Comparison of ENCODE assay signal across 8 mouse cellular contexts in the genomic region with DNA sequence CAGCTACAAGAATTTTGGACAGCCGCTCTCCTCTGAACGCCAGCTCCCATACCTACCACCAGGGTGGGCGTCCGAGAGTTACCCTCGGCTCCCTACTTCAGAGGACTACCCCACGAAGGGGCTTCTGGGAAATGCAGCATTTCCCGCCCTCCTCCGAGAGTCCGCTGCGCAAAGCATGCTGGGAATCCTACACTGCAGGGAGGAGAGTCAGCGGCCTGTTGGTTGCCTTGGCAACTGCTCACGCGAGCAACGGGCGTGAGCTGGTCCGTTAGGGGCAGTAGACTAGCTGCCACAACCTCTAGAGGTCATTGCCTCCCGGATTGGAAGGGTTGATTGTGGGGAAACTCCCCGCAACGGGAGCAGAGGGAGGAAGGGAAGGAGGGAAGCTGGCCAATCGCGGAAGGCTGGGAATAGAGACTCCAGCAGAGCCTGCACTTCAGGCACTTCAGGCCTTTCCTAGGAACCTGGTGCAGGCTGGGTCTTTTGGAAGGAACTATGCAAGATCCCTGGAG. TPM values are rescaled to one million over a fixed set of nuclear protein-coding genes. Genes with fewer than 3 reads are reported as not detected.
A peak's percentile ranks its signal among the peaks of the same experiment; 100 is the strongest.
DNase-seq lines count a peak whose midpoint lies in the region; ATAC-seq and TF ChIP-seq lines count a peak whose summit lies in the region.

A gene (minus strand): TSS at position 177 of the 512 bp plus-strand sequence.

- peak; percentile 64 for ATAC-seq in Patski
- peak; percentile 92 for ATAC-seq in hindbrain, embryonic 11.5 days (ENCODE audit: low FRiP score)
- ATAC-seq in lung, embryonic 16.5 days (ENCODE audit: low read depth): peak; percentile 89

- peak within 1 kb of the TSS; percentile 62 for H3K4me2 ChIP-seq in hindbrain, embryonic 11.5 days (replicated peaks; ENCODE audit: low read depth, low read length)
- peak within 1 kb of the TSS; percentile 85 for H3K4me2 ChIP-seq in lung, embryonic 16.5 days (ENCODE audit: low read depth, low read length)

- CTCF ChIA-PET in Patski (lab: Charles Lee): interaction anchor here (1.0 to 1.5 kb wide), 3 partner anchors 17 to 73 kb away, joined by 3 to 5 read pairs (median 3); no protein-coding TSS in a partner anchor

- peak within 1 kb of the TSS; percentile 38 for H3K4me3 ChIP-seq in hindbrain, embryonic 11.5 days (ENCODE audit: low read depth, low read length)
- peak within 1 kb of the TSS; percentile 58 for H3K4me3 ChIP-seq in lung, embryonic 16.5 days (ENCODE audit: low read length)
- peak within 1 kb of the TSS; percentile 59 for H3K4me3 ChIP-seq in thymus, adult 2 months (ENCODE audit: control insufficient read depth, insufficient read depth, low read length)

- no peaks in the 10 kb centered on the region for H3K9me3 ChIP-seq in hindbrain, embryonic 11.5 days (ENCODE audit: control insufficient read depth, low read length)
- H3K9me3 ChIP-seq in lung, embryonic 16.5 days (ENCODE audit: control insufficient read depth, low read length): no peaks in the 10 kb centered on the region

- H3K27ac ChIP-seq in hindbrain, embryonic 11.5 days (ENCODE audit: low read depth, low read length): peak within 1 kb of the TSS; percentile 76
- peak within 1 kb of the TSS; percentile 93 for H3K27ac ChIP-seq in lung, embryonic 16.5 days (ENCODE audit: low read length)
- peak within 1 kb of the TSS; percentile 87 for H3K27ac ChIP-seq in thymus, adult 2 months (ENCODE audit: control insufficient read depth, insufficient read depth, low read length)

- in situ Hi-C loops in Patski (cut with MboI; ENCODE audit: low pct_unique_long_range_greater_than_20kb): no loop called here

- WGBS in hindbrain, embryonic 11.5 days: 0% methylated on average over 21 of the region's 21 CpGs
- 0% methylated on average over 21 of the region's 21 CpGs for WGBS in lung, embryonic 16.5 days
- under 1% methylated on average over 21 of the region's 21 CpGs for WGBS in thymus, adult 2 months

- no peaks in the 10 kb centered on the region for H3K27me3 ChIP-seq in Patski
- H3K27me3 ChIP-seq in hindbrain, embryonic 11.5 days (ENCODE audit: control insufficient read depth, insufficient read depth, low read length): peaks cover 11% of the 10 kb centered on the region
- H3K27me3 ChIP-seq in lung, embryonic 16.5 days (ENCODE audit: control insufficient read depth, insufficient read depth, low read depth, low read length): no peaks in the 10 kb centered on the region
- H3K27me3 ChIP-seq in thymus, adult 2 months (ENCODE audit: control insufficient read depth, insufficient read depth, low read length): no peaks in the 10 kb centered on the region

- TF ChIP-seq CTCF in Patski (IDR thresholded peaks at IDR 0.05): peak; percentile 69
- peak; percentile 69; the same call in 1 of the 2 replicates for TF ChIP-seq CTCF in thymus, adult 2 months (IDR thresholded peaks at IDR 0.05; ENCODE audit: borderline replicate concordance, control insufficient read depth, extremely low read depth, insufficient read depth, low read length, poor library complexity)

- no peaks in the 10 kb centered on the region; the same call in none of the 2 replicates for H3K4me1 ChIP-seq in hindbrain, embryonic 11.5 days (replicated peaks; ENCODE audit: control insufficient read depth, insufficient read depth, low read length)
- H3K4me1 ChIP-seq in lung, embryonic 16.5 days (replicated peaks; ENCODE audit: control insufficient read depth, insufficient read depth, low read length): peaks cover 49% of the 10 kb centered on the region
- H3K4me1 ChIP-seq in thymus, adult 2 months (replicated peaks; ENCODE audit: control insufficient read depth, insufficient read depth, low read length): peaks cover 26% of the 10 kb centered on the region

- H3K36me3 ChIP-seq in hindbrain, embryonic 11.5 days (ENCODE audit: control insufficient read depth, insufficient read depth, low read length): no peaks in the 10 kb centered on the region
- H3K36me3 ChIP-seq in lung, embryonic 16.5 days (ENCODE audit: control insufficient read depth, insufficient read depth, low read length): no peaks in the 10 kb centered on the region
- no peaks in the 10 kb centered on the region for H3K36me3 ChIP-seq in thymus, adult 2 months (ENCODE audit: control insufficient read depth, insufficient read depth, low read length)

- POLR2A ChIA-PET in Patski (lab: Charles Lee): interaction anchor here (0.6 to 0.7 kb wide), 2 partner anchors 57 to 73 kb away, joined by 3 to 7 read pairs; a partner anchor contains a TSS

- peak within 1 kb of the TSS; percentile 66 for H3K9ac ChIP-seq in hindbrain, embryonic 11.5 days (ENCODE audit: low read depth, low read length)
- H3K9ac ChIP-seq in lung, embryonic 16.5 days (ENCODE audit: low read length): peak within 1 kb of the TSS; percentile 74

- peak; percentile 84 for TF ChIP-seq POLR2A in thymus, adult 2 months (IDR thresholded peaks at IDR 0.05; ENCODE audit: control insufficient read depth, extremely low read depth, insufficient read depth, low read length, poor library complexity)

- peak; percentile 50 for DNase-seq in Patski (ENCODE audit: low read depth, low spot score)
- peak; percentile 95 to 97 for DNase-seq in cerebellum, postnatal 10 days
- peak; percentile 83 to 89 for DNase-seq in frontal cortex, postnatal 10 days (ENCODE audit: low spot score in 2 of 2)
- peak; percentile 98 for DNase-seq in hindbrain, embryonic 11.5 days (ENCODE audit: low spot score)
- DNase-seq in layer of hippocampus, adult 9-11 months: peak; percentile 94
- DNase-seq in ovary, adult 18-20 months (ENCODE audit: low spot score): peak; percentile 96
- peak; percentile 93 for DNase-seq in thymus, adult 2 months

RNA-seq across cellular contexts. Expression of the gene that starts here (rescaled TPM):
- 0.35 TPM for polyA plus RNA-seq in Patski (2021)
- 7.8 and 10.0 TPM in 2 replicates for polyA plus RNA-seq in hindbrain, embryonic 11.5 days (2014; fragmentation: Nextera tagmentation; extraction: Ambion mirVana)
- 51.9 and 60.7 TPM in 2 replicates for polyA plus RNA-seq in lung, embryonic 16.5 days (2015; fragmentation: Nextera tagmentation; extraction: Ambion mirVana)
- 174 and 216 TPM in 2 replicates for polyA plus RNA-seq in thymus, adult 2 months (2012; rRNA removed)

Comparison
In these comparisons a context has a peak if more than half of its experiments do, and no peak if none do; other contexts are left out.
1. Peak in every context shown above with its lines: DNase-seq, ATAC-seq, H3K4me3 ChIP-seq and H3K27ac ChIP-seq.
2. Peak in DNase-seq and ATAC-seq in Patski; RNA of the gene not detected or under 1 TPM.